ENCODE assay signal across 10 mouse cellular contexts in genomic region chr5:15498774-15499400, GRCm38 (mm10). TPM values are rescaled to one million over a fixed set of nuclear protein-coding genes. Genes with fewer than 3 reads are reported as not detected.
DNase-seq lines count a peak whose midpoint lies in the region; ATAC-seq and TF ChIP-seq lines count a peak whose summit lies in the region.
"Not testable (repeated sequence)": the region's sequence is repeated elsewhere in the genome, so short reads cannot be mapped to it uniquely, and the experiment has no call there.
"Had no signal": no experiment of that assay in that cellular context is flagged by ENCODE, and none has a peak within 500 bp of the region (broad histone marks: within the 10 kb centered on the region; RNA-seq: fewer than 3 reads in every experiment).

No protein-coding gene starts in this region.

- not testable (repeated sequence) for TF ChIP-seq RAD21 in MEL (IDR thresholded peaks at IDR 0.05; ENCODE audit: low read depth, low read length)

- TF ChIP-seq EP300 in MEL (IDR thresholded peaks at IDR 0.05; ENCODE audit: low read depth in 1 of 2, low read length in 2 of 2); stomach, postnatal 0 days (optimal IDR thresholded peaks at IDR 0.05): not testable (repeated sequence)

- TF ChIP-seq POLR2A in MEL (IDR thresholded peaks at IDR 0.05; ENCODE audit: control insufficient read depth in 1 of 2, insufficient read depth in 1 of 2, low read depth in 1 of 2, low read length in 2 of 2, poor library complexity in 1 of 2), result not testable (repeated sequence)

- not testable (repeated sequence) for H3K79me2 ChIP-seq in MEL (ENCODE audit: control insufficient read depth, insufficient read depth, low read length, poor library complexity)

- H3K4me2 ChIP-seq in embryonic facial prominence, embryonic 12.5 days (replicated peaks); heart, embryonic 11.5 days; intestine, embryonic 14.5 days (ENCODE audit: low read length); liver, embryonic 12.5 days; midbrain, embryonic 14.5 days (ENCODE audit: low read length); stomach, postnatal 0 days (replicated peaks; ENCODE audit: low read depth): not testable (repeated sequence)

- H3K36me3 ChIP-seq in MEL (ENCODE audit: control insufficient read depth in 1 of 2, insufficient read depth in 2 of 2, low read length in 2 of 2); embryonic facial prominence, embryonic 12.5 days; heart, embryonic 11.5 days (ENCODE audit: control insufficient read depth, insufficient read depth, low read length); intestine, embryonic 14.5 days (ENCODE audit: control insufficient read depth, insufficient read depth, low read length); liver, embryonic 12.5 days; midbrain, embryonic 14.5 days (ENCODE audit: control insufficient read depth, insufficient read depth, low read length); stomach, postnatal 0 days (ENCODE audit: control insufficient read depth, insufficient read depth, low read length): not testable (repeated sequence)

- TF ChIP-seq CTCF in MEL (IDR thresholded peaks at IDR 0.05 in 2 of 3, conservative IDR thresholded peaks at IDR 0.05 in 1 of 3; ENCODE audit: control insufficient read depth in 1 of 3, insufficient read depth in 1 of 3, low read depth in 2 of 3, low read length in 3 of 3, poor library complexity in 1 of 3, severe bottlenecking in 1 of 3), result peak in 2 of 3 experiments; percentile 12 to 36; a peak in 4 of 6 replicates
- peak; percentile 56 for TF ChIP-seq CTCF in stomach, postnatal 0 days (IDR thresholded peaks at IDR 0.05; ENCODE audit: low read depth)

- ATAC-seq in embryonic facial prominence, embryonic 12.5 days (ENCODE audit: insufficient number of reproducible peaks, insufficient read depth, low FRiP score, low TSS enrichment), result peak; percentile 87
- peak; percentile 89 for ATAC-seq in heart, embryonic 11.5 days (replicated peaks; ENCODE audit: insufficient number of reproducible peaks, low FRiP score, low TSS enrichment)
- peak; percentile 78 for ATAC-seq in intestine, embryonic 14.5 days (replicated peaks; ENCODE audit: low FRiP score, low TSS enrichment, low read depth)
- peak; percentile 75 for ATAC-seq in liver, embryonic 12.5 days
- peak; percentile 90 for ATAC-seq in midbrain, embryonic 14.5 days (ENCODE audit: low FRiP score, low TSS enrichment)
- peak; percentile 88 for ATAC-seq in stomach, postnatal 0 days (ENCODE audit: low FRiP score, low TSS enrichment)

- WGBS in embryonic facial prominence, embryonic 12.5 days, result 31% methylated on average over 5 of the region's 5 CpGs
- 26% methylated on average over 5 of the region's 5 CpGs for WGBS in heart, embryonic 11.5 days (ENCODE audit: insufficient replicate concordance)
- WGBS in intestine, embryonic 14.5 days, result 31% methylated on average over 5 of the region's 5 CpGs
- WGBS in liver, embryonic 12.5 days (ENCODE audit: insufficient replicate concordance), result 23% methylated on average over 5 of the region's 5 CpGs
- 41% methylated on average over 5 of the region's 5 CpGs for WGBS in midbrain, embryonic 14.5 days
- 27% methylated on average over 5 of the region's 5 CpGs for WGBS in stomach, postnatal 0 days

- not testable (repeated sequence) for H3K9me3 ChIP-seq in MEL (replicated peaks; ENCODE audit: insufficient read depth, low read length); intestine, embryonic 14.5 days (ENCODE audit: control insufficient read depth, low read length); stomach, postnatal 0 days (ENCODE audit: control insufficient read depth, low read length)
- H3K9me3 ChIP-seq in embryonic facial prominence, embryonic 12.5 days, result peaks cover 12% of the 10 kb centered on the region; the same call in 1 of the 2 replicates
- H3K9me3 ChIP-seq in heart, embryonic 11.5 days (replicated peaks; ENCODE audit: control insufficient read depth, low read length), result peaks cover 12% of the 10 kb centered on the region
- peaks cover 18% of the 10 kb centered on the region for H3K9me3 ChIP-seq in liver, embryonic 12.5 days (replicated peaks)
- peaks cover 16% of the 10 kb centered on the region for H3K9me3 ChIP-seq in midbrain, embryonic 14.5 days (ENCODE audit: control insufficient read depth, low read length)

- not testable (repeated sequence) for H3K4me1 ChIP-seq in MEL (ENCODE audit: control insufficient read depth in 1 of 2, insufficient read depth in 2 of 2, low read length in 2 of 2); embryonic facial prominence, embryonic 12.5 days; heart, embryonic 11.5 days (ENCODE audit: control insufficient read depth, insufficient read depth, low read length); intestine, embryonic 14.5 days (replicated peaks; ENCODE audit: control insufficient read depth, insufficient read depth, low read length); liver, embryonic 12.5 days; midbrain, embryonic 14.5 days (ENCODE audit: control insufficient read depth, insufficient read depth, low read length); stomach, postnatal 0 days (replicated peaks; ENCODE audit: control insufficient read depth, insufficient read depth)

- not testable (repeated sequence) for H3K27me3 ChIP-seq in MEL (ENCODE audit: control insufficient read depth in 1 of 2, insufficient read depth in 2 of 2, low read length in 2 of 2); embryonic facial prominence, embryonic 12.5 days; heart, embryonic 11.5 days (ENCODE audit: control insufficient read depth, insufficient read depth, low read length); intestine, embryonic 14.5 days (replicated peaks; ENCODE audit: control insufficient read depth, insufficient read depth, low read length); liver, embryonic 12.5 days (replicated peaks); midbrain, embryonic 14.5 days (ENCODE audit: control insufficient read depth, insufficient read depth, low read length); stomach, postnatal 0 days (ENCODE audit: control insufficient read depth, insufficient read depth, low read length)

- H3K27ac ChIP-seq in MEL (ENCODE audit: control insufficient read depth, low read depth, low read length); embryonic facial prominence, embryonic 12.5 days; heart, embryonic 11.5 days (ENCODE audit: low read depth, low read length); intestine, embryonic 14.5 days (ENCODE audit: low read depth); liver, embryonic 12.5 days; midbrain, embryonic 14.5 days (replicated peaks; ENCODE audit: low read depth, low read length); stomach, postnatal 0 days (replicated peaks): not testable (repeated sequence)

- DNase-seq in MEL (ENCODE audit: low read depth, low spot score); intestine, embryonic 14.5 days (ENCODE audit: low spot score); midbrain, embryonic 14.5 days: not testable (repeated sequence)
- peak; percentile 22 to 71 for DNase-seq in layer of hippocampus, adult 18-20 months (ENCODE audit: low spot score in 2 of 2)
- DNase-seq in stomach, postnatal 0 days (ENCODE audit: low spot score), result peak; percentile 13

- not testable (repeated sequence) for H3K9ac ChIP-seq in MEL (ENCODE audit: control insufficient read depth, low read depth, low read length, poor library complexity, severe bottlenecking); embryonic facial prominence, embryonic 12.5 days; heart, embryonic 11.5 days (ENCODE audit: low read depth, low read length); intestine, embryonic 14.5 days (ENCODE audit: low read length); liver, embryonic 12.5 days; midbrain, embryonic 14.5 days (replicated peaks; ENCODE audit: low read length); stomach, postnatal 0 days (ENCODE audit: low read length)

- not testable (repeated sequence) for H3K4me3 ChIP-seq in MEL (ENCODE audit: control insufficient read depth in 1 of 2, insufficient read depth in 1 of 2, low read depth in 2 of 2, low read length in 2 of 2); embryonic facial prominence, embryonic 12.5 days; heart, embryonic 11.5 days (ENCODE audit: low read depth, low read length); intestine, embryonic 14.5 days (ENCODE audit: low read depth, low read length); liver, embryonic 12.5 days; midbrain, embryonic 14.5 days (replicated peaks; ENCODE audit: low read depth, low read length); stomach, postnatal 0 days (ENCODE audit: low read depth, low read length)

RNA-seq across cellular contexts. Expression of gene Gm21149, which starts 22.6 kb away (rescaled TPM):
- not detected in 2 replicates for total RNA-seq in MEL (2012; rRNA removed)
- not detected for polyA plus RNA-seq in MEL (2012; ENCODE audit: insufficient read depth in 1 of 2, insufficient read length in 2 of 2, low read depth in 1 of 2, low replicate concordance in 2 of 2, missing spikeins in 1 of 2)
- polyA plus RNA-seq in embryonic facial prominence, embryonic 12.5 days (2016; fragmentation: Nextera tagmentation; extraction: Ambion mirVana), result not detected in 2 replicates
- polyA plus RNA-seq in heart, embryonic 11.5 days (2014; fragmentation: Nextera tagmentation; extraction: Ambion mirVana), result not detected in 2 replicates
- 0.15 TPM in 1 of 2 replicates, not detected in the other for polyA plus RNA-seq in intestine, embryonic 14.5 days (2014; fragmentation: Nextera tagmentation; extraction: Ambion mirVana)
- total RNA-seq in layer of hippocampus, adult 18-20 months (2021), result not detected
- not detected in 2 replicates for polyA plus RNA-seq in liver, embryonic 12.5 days (2016; fragmentation: Nextera tagmentation; extraction: Ambion mirVana)
- polyA plus RNA-seq in midbrain, embryonic 14.5 days (2014; fragmentation: Nextera tagmentation; extraction: Ambion mirVana), result not detected in 2 replicates
- 0.29 TPM in 1 of 2 replicates, not detected in the other for polyA plus RNA-seq in stomach, postnatal 0 days (2015; fragmentation: Nextera tagmentation; extraction: Ambion mirVana)
- total RNA-seq: heart, postnatal 25 days had no signal
- polyA plus RNA-seq: neural tube, embryonic 13.5 days had no signal

RNA-seq across cellular contexts. Expression of gene Gm21190, which starts 30.1 kb away (rescaled TPM):
- total RNA-seq in MEL (2012; rRNA removed), result not detected in 2 replicates
- not detected for polyA plus RNA-seq in MEL (2012; ENCODE audit: insufficient read depth in 1 of 2, insufficient read length in 2 of 2, low read depth in 1 of 2, low replicate concordance in 2 of 2, missing spikeins in 1 of 2)
- not detected in 2 replicates for polyA plus RNA-seq in embryonic facial prominence, embryonic 12.5 days (2016; fragmentation: Nextera tagmentation; extraction: Ambion mirVana)
- 0.24 TPM in 1 of 2 replicates, not detected in the other for polyA plus RNA-seq in heart, embryonic 11.5 days (2014; fragmentation: Nextera tagmentation; extraction: Ambion mirVana)
- polyA plus RNA-seq in intestine, embryonic 14.5 days (2014; fragmentation: Nextera tagmentation; extraction: Ambion mirVana), result 0.30 TPM in 1 of 2 replicates, not detected in the other
- not detected for total RNA-seq in layer of hippocampus, adult 18-20 months (2021)
- not detected in 2 replicates for polyA plus RNA-seq in liver, embryonic 12.5 days (2016; fragmentation: Nextera tagmentation; extraction: Ambion mirVana)
- polyA plus RNA-seq in midbrain, embryonic 14.5 days (2014; fragmentation: Nextera tagmentation; extraction: Ambion mirVana), result not detected in 2 replicates
- not detected in 2 replicates for polyA plus RNA-seq in stomach, postnatal 0 days (2015; fragmentation: Nextera tagmentation; extraction: Ambion mirVana)
- total RNA-seq: heart, postnatal 25 days had no signal
- polyA plus RNA-seq: neural tube, embryonic 13.5 days had no signal
